In genomic region chr9:50727925-50728651, GRCm38 (mm10) we compare ENCODE assay signal across 8 mouse cellular contexts. TPM values are rescaled to one million over a fixed set of nuclear protein-coding genes. Genes with fewer than 3 reads are reported as not detected.
DNase-seq lines count a peak whose midpoint lies in the region; ATAC-seq and TF ChIP-seq lines count a peak whose summit lies in the region.

No protein-coding gene starts in this region.

- peak overlapping the region; percentile 86 for H3K4me2 ChIP-seq in heart, embryonic 15.5 days
- H3K4me2 ChIP-seq in liver, embryonic 12.5 days: peak overlapping the region; percentile 73

- no peaks in the 10 kb centered on the region for H3K27me3 ChIP-seq in heart, embryonic 15.5 days
- H3K27me3 ChIP-seq in liver, embryonic 12.5 days (replicated peaks): peaks cover 59% of the 10 kb centered on the region

- under 1% methylated on average over 45 of the region's 45 CpGs for WGBS in bone marrow, adult 2 months
- WGBS in heart, embryonic 15.5 days: under 1% methylated on average over 45 of the region's 45 CpGs
- under 1% methylated on average over 44 of the region's 45 CpGs for WGBS in liver, embryonic 12.5 days (ENCODE audit: insufficient replicate concordance)

- H3K36me3 ChIP-seq in heart, embryonic 15.5 days: no peaks in the 10 kb centered on the region
- H3K36me3 ChIP-seq in liver, embryonic 12.5 days: no peaks in the 10 kb centered on the region

- no peak for TF ChIP-seq CTCF in bone marrow, adult 2 months (IDR thresholded peaks at IDR 0.05; ENCODE audit: control insufficient read depth, insufficient read depth, low read length)
- TF ChIP-seq CTCF in embryonic fibroblast, embryonic 13.5 days (IDR thresholded peaks at IDR 0.05; ENCODE audit: borderline replicate concordance, insufficient read depth, low read length): no peak

- peak; percentile 47 for DNase-seq in CD4-positive, CD25-positive, alpha-beta regulatory T cell, adult 2 months (ENCODE audit: low read depth, low spot score)
- DNase-seq in kidney, postnatal 25 days: peak; percentile 63 to 78
- peak; percentile 87 for DNase-seq in neural tube, embryonic 10.5 days (ENCODE audit: extremely low spot score, low spot score)
- DNase-seq in testis, postnatal 10 days (ENCODE audit: low spot score): peak; percentile 83

- H3K4me3 ChIP-seq in bone marrow, adult 2 months (replicated peaks; ENCODE audit: control insufficient read depth, low read depth, low read length): peak overlapping the region; percentile 51
- H3K4me3 ChIP-seq in embryonic fibroblast, embryonic 13.5 days (ENCODE audit: insufficient read depth, low read length): peak overlapping the region; percentile 46
- H3K4me3 ChIP-seq in heart, embryonic 15.5 days: peak overlapping the region; percentile 71
- peak overlapping the region; percentile 50 for H3K4me3 ChIP-seq in liver, embryonic 12.5 days

- no peak for TF ChIP-seq POLR2A in bone marrow, adult 2 months (IDR thresholded peaks at IDR 0.05; ENCODE audit: borderline replicate concordance, control insufficient read depth, low read depth, low read length)
- TF ChIP-seq POLR2A in embryonic fibroblast, embryonic 13.5 days (IDR thresholded peaks at IDR 0.05; ENCODE audit: low read depth, low read length): peak; percentile 15; the same call in 1 of the 2 replicates

- H3K4me1 ChIP-seq in bone marrow, adult 2 months (ENCODE audit: control insufficient read depth, insufficient read depth, low read length): peaks cover 2% of the 10 kb centered on the region
- H3K4me1 ChIP-seq in embryonic fibroblast, embryonic 13.5 days (ENCODE audit: control insufficient read depth, insufficient read depth, low read length): no peaks in the 10 kb centered on the region
- H3K4me1 ChIP-seq in heart, embryonic 15.5 days (replicated peaks): peaks cover 35% of the 10 kb centered on the region
- peaks cover 8% of the 10 kb centered on the region; the same call in 1 of the 2 replicates for H3K4me1 ChIP-seq in liver, embryonic 12.5 days

- H3K27ac ChIP-seq in bone marrow, adult 2 months (ENCODE audit: control insufficient read depth, insufficient read depth, low read depth, low read length, poor library complexity): no peak overlapping the region; the same call in 1 of the 2 replicates
- no peak overlapping the region for H3K27ac ChIP-seq in embryonic fibroblast, embryonic 13.5 days (ENCODE audit: insufficient read depth, low read length)
- peak overlapping the region; percentile 95 for H3K27ac ChIP-seq in heart, embryonic 15.5 days
- H3K27ac ChIP-seq in liver, embryonic 12.5 days: no peak overlapping the region

- ATAC-seq in heart, embryonic 15.5 days (replicated peaks; ENCODE audit: insufficient number of reproducible peaks, insufficient read depth, low FRiP score, low read depth): peak; percentile 89
- ATAC-seq in liver, embryonic 12.5 days: peak; percentile 73

- peak overlapping the region; percentile 65 for H3K9ac ChIP-seq in heart, embryonic 15.5 days
- H3K9ac ChIP-seq in liver, embryonic 12.5 days: peak overlapping the region; percentile 55

- H3K9me3 ChIP-seq in heart, embryonic 15.5 days (replicated peaks): no peaks in the 10 kb centered on the region
- H3K9me3 ChIP-seq in liver, embryonic 12.5 days (replicated peaks): no peaks in the 10 kb centered on the region

RNA-seq across cellular contexts. Expression of gene Dixdc1, which starts 11.2 kb away (rescaled TPM):
- 0.29 TPM in 1 of 2 replicates, not detected in the other for polyA plus RNA-seq in bone marrow, adult 2 months (2011; ENCODE audit: insufficient read depth, insufficient read length, low replicate concordance, missing spikeins)
- 10.9 and 11.1 TPM in 2 replicates for polyA plus RNA-seq in embryonic fibroblast, embryonic 13.5 days (2011; ENCODE audit: insufficient read length, low read depth, missing spikeins)
- 9.1 and 9.2 TPM in 2 replicates for polyA plus RNA-seq in heart, embryonic 15.5 days (2015; fragmentation: Nextera tagmentation; extraction: Ambion mirVana)
- polyA plus RNA-seq in liver, embryonic 12.5 days (2016; fragmentation: Nextera tagmentation; extraction: Ambion mirVana): 1.1 and 1.2 TPM in 2 replicates

RNA-seq across cellular contexts. Expression of gene 2310030G06Rik, which starts 18.2 kb away (rescaled TPM):
- polyA plus RNA-seq in bone marrow, adult 2 months (2011; ENCODE audit: insufficient read depth, insufficient read length, low replicate concordance, missing spikeins): not detected in 2 replicates
- 1.8 and 3.3 TPM in 2 replicates for polyA plus RNA-seq in embryonic fibroblast, embryonic 13.5 days (2011; ENCODE audit: insufficient read length, low read depth, missing spikeins)
- 8.7 and 9.2 TPM in 2 replicates for polyA plus RNA-seq in heart, embryonic 15.5 days (2015; fragmentation: Nextera tagmentation; extraction: Ambion mirVana)
- 2.0 and 2.5 TPM in 2 replicates for polyA plus RNA-seq in liver, embryonic 12.5 days (2016; fragmentation: Nextera tagmentation; extraction: Ambion mirVana)

RNA-seq across cellular contexts. Expression of gene Cryab, which starts 23.0 kb away (rescaled TPM):
- polyA plus RNA-seq in bone marrow, adult 2 months (2011; ENCODE audit: insufficient read depth, insufficient read length, low replicate concordance, missing spikeins): 6.9 and 10.5 TPM in 2 replicates
- polyA plus RNA-seq in embryonic fibroblast, embryonic 13.5 days (2011; ENCODE audit: insufficient read length, low read depth, missing spikeins): 155 and 186 TPM in 2 replicates
- 978 and 1,330 TPM in 2 replicates for polyA plus RNA-seq in heart, embryonic 15.5 days (2015; fragmentation: Nextera tagmentation; extraction: Ambion mirVana)
- 6.6 and 7.8 TPM in 2 replicates for polyA plus RNA-seq in liver, embryonic 12.5 days (2016; fragmentation: Nextera tagmentation; extraction: Ambion mirVana)

RNA-seq across cellular contexts. Expression of gene Hspb2, which starts 24.1 kb away (rescaled TPM):
- not detected in 2 replicates for polyA plus RNA-seq in bone marrow, adult 2 months (2011; ENCODE audit: insufficient read depth, insufficient read length, low replicate concordance, missing spikeins)
- polyA plus RNA-seq in embryonic fibroblast, embryonic 13.5 days (2011; ENCODE audit: insufficient read length, low read depth, missing spikeins): 1.6 and 3.8 TPM in 2 replicates
- polyA plus RNA-seq in heart, embryonic 15.5 days (2015; fragmentation: Nextera tagmentation; extraction: Ambion mirVana): 236 and 268 TPM in 2 replicates
- polyA plus RNA-seq in liver, embryonic 12.5 days (2016; fragmentation: Nextera tagmentation; extraction: Ambion mirVana): 0.82 and 1.2 TPM in 2 replicates

RNA-seq across cellular contexts. Expression of gene Fdxacb1, which starts 39.9 kb away (rescaled TPM):
- 5.5 and 5.7 TPM in 2 replicates for polyA plus RNA-seq in bone marrow, adult 2 months (2011; ENCODE audit: insufficient read depth, insufficient read length, low replicate concordance, missing spikeins)
- 7.2 and 9.3 TPM in 2 replicates for polyA plus RNA-seq in embryonic fibroblast, embryonic 13.5 days (2011; ENCODE audit: insufficient read length, low read depth, missing spikeins)
- polyA plus RNA-seq in heart, embryonic 15.5 days (2015; fragmentation: Nextera tagmentation; extraction: Ambion mirVana): 7.6 and 10.2 TPM in 2 replicates
- polyA plus RNA-seq in liver, embryonic 12.5 days (2016; fragmentation: Nextera tagmentation; extraction: Ambion mirVana): 11.5 and 13.7 TPM in 2 replicates

Comparison
In these comparisons a context has a peak if more than half of its experiments do, and no peak if none do; other contexts are left out.
1. RNA of gene Cryab, which starts 23.0 kb away (polyA plus RNA-seq): 978 to 1,330 TPM in heart, embryonic 15.5 days and 155 to 186 TPM in embryonic fibroblast, embryonic 13.5 days; 6.9 to 10.5 TPM in bone marrow, adult 2 months and 6.6 to 7.8 TPM in liver, embryonic 12.5 days; every median in the first group is over 10 times any median in the second.
2. Peak in every context shown above with its lines, with median percentiles within 50 percentile points of each other: DNase-seq and H3K4me3 ChIP-seq.